Mouse (Mus musculus): ENCODE data around the gene Clybl.

DNA sequence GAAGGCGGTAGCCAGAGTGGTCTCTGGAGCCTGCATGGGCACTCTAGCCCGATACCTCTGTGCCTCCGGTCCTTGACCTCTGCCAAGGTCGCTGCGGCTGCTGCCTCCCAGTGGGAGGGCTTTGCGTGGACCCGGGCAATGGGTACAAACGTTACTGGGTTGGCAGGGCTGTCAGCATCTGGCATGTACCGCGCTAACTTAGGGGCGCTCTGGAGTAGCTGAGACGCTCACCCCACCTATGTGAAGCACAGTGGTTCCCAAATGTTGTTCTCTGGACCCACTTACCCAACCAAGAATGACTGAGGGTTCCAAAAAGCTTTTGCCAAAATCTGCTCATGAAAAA lies 282 bp downstream of the Clybl start:
- TF ChIP-seq CTCF (IDR thresholded peaks at IDR 0.05; ENCODE audit: borderline replicate concordance, extremely low read depth, insufficient read depth, insufficient read length) (no peak), POLR2A (IDR thresholded peaks at IDR 0.05; ENCODE audit: borderline replicate concordance, extremely low read depth, insufficient read depth, insufficient read length, poor library complexity, severe bottlenecking) (no peak)

All from brain, embryonic 14.5 days (tissue).